Mouse (Mus musculus): ENCODE results near the gene Kcnq2. TPM values are rescaled to one million over a fixed set of nuclear protein-coding genes. Genes with fewer than 3 reads are reported as not detected.

Gene Kcnq2
- polyA plus RNA-seq, 1 experiment from 2014 or later = 0.59 TPM

DNA sequence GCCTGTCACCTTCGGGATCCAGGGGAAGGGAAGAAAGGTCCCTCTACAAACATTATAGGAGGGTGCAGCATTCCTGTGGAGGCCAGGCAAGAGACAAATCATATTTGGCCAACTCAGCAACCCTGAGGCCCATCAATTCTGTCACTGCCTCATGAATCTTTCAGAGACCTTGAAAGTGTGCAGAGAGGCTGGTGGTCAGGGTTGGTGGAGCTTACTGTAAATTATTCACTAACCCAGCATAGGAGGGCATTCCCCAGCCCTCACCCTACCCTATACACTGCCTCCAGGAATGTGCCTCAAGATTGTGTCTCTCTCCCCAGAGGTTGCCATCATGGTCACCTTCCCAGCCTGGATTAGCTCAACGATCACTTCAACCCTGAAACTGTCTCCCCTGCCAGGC is 9.6 kb upstream of the Kcnq2 start:
- 85% methylated on average over 2 of the region's 2 CpGs for WGBS
- H3K27ac ChIP-seq = no peak overlapping the region
- H3K4me3 ChIP-seq = no peak overlapping the region
- peaks cover 70% of the 10 kb centered on the region for H3K27me3 ChIP-seq
- no peaks in the 10 kb centered on the region for H3K36me3 ChIP-seq
- no peak for ATAC-seq (ENCODE audit: insufficient number of reproducible peaks, insufficient read depth, low FRiP score, low TSS enrichment, low read depth)
- no peak overlapping the region for H3K4me2 ChIP-seq
- H3K4me1 ChIP-seq = peaks cover 11% of the 10 kb centered on the region
- H3K9me3 ChIP-seq = no peaks in the 10 kb centered on the region
- H3K9ac ChIP-seq = no peak overlapping the region

DNA sequence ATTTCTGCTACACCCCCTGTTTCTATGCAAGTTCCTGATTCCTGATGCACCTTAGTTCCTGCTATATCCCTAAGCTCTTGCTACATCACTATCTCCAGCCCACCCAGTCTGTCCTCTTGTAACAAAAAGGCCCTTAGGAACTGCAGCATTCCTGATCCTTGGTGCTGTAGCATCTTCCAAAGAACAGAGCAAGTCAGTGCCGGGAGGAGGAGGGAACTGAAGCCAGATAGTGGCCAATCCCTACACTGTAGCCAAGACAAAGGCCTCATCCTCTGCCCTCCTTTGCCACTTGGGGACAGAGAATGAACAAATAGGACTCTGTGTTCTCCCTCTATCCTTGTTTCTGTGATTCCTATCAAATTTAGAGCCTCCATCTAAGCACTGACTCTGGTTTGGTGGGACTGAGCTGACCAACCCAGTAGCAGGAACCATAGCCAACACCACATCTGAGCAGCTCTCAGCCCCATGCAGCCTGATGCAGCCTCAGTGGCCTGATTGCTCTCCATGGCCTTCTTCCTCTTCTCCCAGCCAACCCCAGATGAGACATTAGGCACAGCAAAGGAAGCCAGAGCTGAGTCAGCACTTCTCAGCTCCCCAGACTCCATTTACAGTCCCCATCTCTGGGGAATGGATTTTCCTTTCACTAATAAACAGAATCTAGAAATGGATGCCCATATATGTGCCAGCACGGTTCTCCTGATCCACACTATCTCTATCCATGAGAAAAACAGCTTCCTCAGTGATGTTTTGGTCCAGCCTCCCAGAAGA is 8.6 kb upstream of the Kcnq2 start:
- no peak overlapping the region for H3K27ac ChIP-seq
- H3K27me3 ChIP-seq = peaks cover 66% of the 10 kb centered on the region
- WGBS = 66% methylated on average over 2 of the region's 2 CpGs
- H3K4me1 ChIP-seq = peaks cover 11% of the 10 kb centered on the region
- H3K4me2 ChIP-seq = no peak overlapping the region
- H3K36me3 ChIP-seq = no peaks in the 10 kb centered on the region
- no peak for ATAC-seq (ENCODE audit: insufficient number of reproducible peaks, insufficient read depth, low FRiP score, low TSS enrichment, low read depth)
- no peak overlapping the region for H3K4me3 ChIP-seq
- no peaks in the 10 kb centered on the region for H3K9me3 ChIP-seq
- no peak overlapping the region for H3K9ac ChIP-seq

DNA sequence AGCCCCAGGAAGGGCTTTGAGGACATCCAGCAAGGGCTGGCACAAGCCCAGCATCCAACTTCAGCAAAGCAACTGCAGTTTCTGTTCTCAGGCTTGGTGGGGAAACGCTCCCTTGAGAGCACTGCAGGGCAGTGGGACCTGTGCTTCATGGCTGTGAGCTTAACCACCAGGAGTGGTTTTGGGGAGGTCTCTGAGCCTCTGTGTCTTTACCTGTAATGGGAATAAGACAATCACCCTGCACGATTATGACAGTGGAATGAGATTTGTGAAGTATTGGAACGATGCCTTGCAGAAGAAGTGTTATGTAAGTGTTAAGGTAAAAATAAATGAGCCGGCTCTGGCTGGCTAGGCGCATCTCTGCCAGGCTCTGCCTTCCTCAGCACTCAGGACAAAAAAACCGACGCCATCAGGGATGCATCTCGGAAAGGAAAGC is 7.6 kb upstream of the Kcnq2 start:
- H3K36me3 ChIP-seq = no peaks in the 10 kb centered on the region
- no peaks in the 10 kb centered on the region for H3K9me3 ChIP-seq
- H3K27me3 ChIP-seq = peaks cover 64% of the 10 kb centered on the region
- WGBS = 60% methylated on average over 8 of the region's 8 CpGs
- no peak overlapping the region for H3K4me3 ChIP-seq
- no peak for ATAC-seq (ENCODE audit: insufficient number of reproducible peaks, insufficient read depth, low FRiP score, low TSS enrichment, low read depth)
- peaks cover 5% of the 10 kb centered on the region; the same call in 1 of the 2 replicates for H3K4me1 ChIP-seq
- no peak overlapping the region for H3K9ac ChIP-seq
- H3K27ac ChIP-seq = no peak overlapping the region
- no peak overlapping the region for H3K4me2 ChIP-seq

DNA sequence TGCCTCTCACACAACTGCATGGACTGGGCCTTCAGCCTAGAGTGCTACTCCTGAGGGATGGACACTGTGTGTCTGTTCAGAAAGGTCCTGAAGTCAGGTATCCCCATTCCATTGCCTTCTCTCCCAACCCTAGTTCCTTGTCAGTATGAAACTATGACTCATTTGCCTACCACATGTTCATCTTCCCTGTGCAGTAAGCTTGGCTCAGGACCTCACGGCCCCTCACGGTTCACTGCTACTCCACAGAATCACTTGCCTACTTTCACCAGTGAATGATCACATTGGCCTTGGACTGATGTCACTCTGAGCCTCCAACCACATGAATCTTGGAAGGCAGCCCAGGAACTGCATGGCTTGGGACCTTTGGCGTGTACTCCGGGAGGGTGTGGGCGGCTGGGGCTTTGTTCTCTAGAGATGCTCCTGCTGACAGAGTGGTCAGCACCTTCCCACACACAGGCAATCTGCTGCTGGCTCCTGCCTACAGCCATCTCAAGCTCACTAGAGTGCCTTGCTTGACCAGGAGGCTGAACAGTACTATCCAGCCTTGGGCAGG is 4.6 kb upstream of the Kcnq2 start:
- no peak overlapping the region for H3K27ac ChIP-seq
- 91% methylated on average over 5 of the region's 5 CpGs for WGBS
- no peaks in the 10 kb centered on the region for H3K36me3 ChIP-seq
- H3K9me3 ChIP-seq = no peaks in the 10 kb centered on the region
- H3K4me1 ChIP-seq = peaks cover 2% of the 10 kb centered on the region
- no peak overlapping the region for H3K4me3 ChIP-seq
- no peak for ATAC-seq (ENCODE audit: insufficient number of reproducible peaks, insufficient read depth, low FRiP score, low TSS enrichment, low read depth)
- H3K4me2 ChIP-seq = no peak overlapping the region
- H3K9ac ChIP-seq = no peak overlapping the region
- peaks cover 62% of the 10 kb centered on the region for H3K27me3 ChIP-seq

DNA sequence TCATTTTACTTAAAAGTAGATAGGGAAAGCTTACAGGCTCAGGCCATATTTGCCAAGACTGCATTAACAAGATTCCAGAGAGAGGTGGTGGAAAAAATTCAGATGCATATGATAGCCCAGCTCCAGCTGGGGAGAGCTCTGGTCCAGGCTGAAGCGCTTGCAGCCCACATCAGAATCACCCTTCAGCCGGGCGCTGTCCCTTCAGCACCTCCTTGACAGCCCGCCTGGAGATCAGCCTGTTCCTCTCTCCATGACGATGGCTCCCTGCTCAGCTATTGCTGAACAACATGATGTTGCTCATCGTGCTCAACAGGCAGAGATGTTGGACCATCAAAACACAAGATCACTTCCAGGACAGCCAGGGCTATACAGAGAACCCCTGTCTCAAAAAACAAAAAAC is 1.8 kb upstream of the Kcnq2 start:
- no peak overlapping the region for H3K4me3 ChIP-seq
- 0% methylated on average over 6 of the region's 6 CpGs for WGBS
- H3K9ac ChIP-seq = no peak overlapping the region
- ATAC-seq (ENCODE audit: insufficient number of reproducible peaks, insufficient read depth, low FRiP score, low TSS enrichment, low read depth) = no peak
- peaks cover 11% of the 10 kb centered on the region for H3K4me1 ChIP-seq
- peaks cover 72% of the 10 kb centered on the region for H3K27me3 ChIP-seq
- H3K27ac ChIP-seq = no peak overlapping the region
- no peak overlapping the region for H3K4me2 ChIP-seq
- H3K9me3 ChIP-seq = no peaks in the 10 kb centered on the region
- no peaks in the 10 kb centered on the region for H3K36me3 ChIP-seq

DNA sequence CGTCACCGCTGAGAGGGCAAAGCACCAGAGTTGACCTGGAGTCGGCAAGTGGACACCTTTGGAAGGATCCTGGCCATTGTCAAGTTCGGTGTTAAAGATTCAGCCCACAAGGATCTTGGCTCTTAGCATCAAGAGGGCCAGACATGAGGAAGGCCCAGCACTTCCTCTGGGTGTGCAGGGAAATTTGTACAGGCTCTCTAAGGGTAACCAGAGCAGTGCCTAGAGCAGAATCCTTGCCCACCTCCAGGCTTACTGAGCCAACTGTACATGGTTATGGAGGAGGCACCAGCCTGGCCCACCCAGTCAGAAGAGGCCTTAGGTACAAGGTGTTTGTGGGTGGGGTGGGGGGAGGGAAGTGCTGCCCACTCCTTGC is 332 bp upstream of the Kcnq2 start:
- H3K27ac ChIP-seq = no peak overlapping the region
- H3K4me2 ChIP-seq = peak overlapping the region; percentile 78
- WGBS = 8% methylated on average over 4 of the region's 4 CpGs
- H3K4me3 ChIP-seq = peak overlapping the region; percentile 49
- no peak for ATAC-seq (ENCODE audit: insufficient number of reproducible peaks, insufficient read depth, low FRiP score, low TSS enrichment, low read depth)
- no peaks in the 10 kb centered on the region for H3K36me3 ChIP-seq
- peaks cover 11% of the 10 kb centered on the region for H3K4me1 ChIP-seq
- H3K27me3 ChIP-seq = peaks cover 81% of the 10 kb centered on the region
- H3K9ac ChIP-seq = no peak overlapping the region
- H3K9me3 ChIP-seq = no peaks in the 10 kb centered on the region

DNA sequence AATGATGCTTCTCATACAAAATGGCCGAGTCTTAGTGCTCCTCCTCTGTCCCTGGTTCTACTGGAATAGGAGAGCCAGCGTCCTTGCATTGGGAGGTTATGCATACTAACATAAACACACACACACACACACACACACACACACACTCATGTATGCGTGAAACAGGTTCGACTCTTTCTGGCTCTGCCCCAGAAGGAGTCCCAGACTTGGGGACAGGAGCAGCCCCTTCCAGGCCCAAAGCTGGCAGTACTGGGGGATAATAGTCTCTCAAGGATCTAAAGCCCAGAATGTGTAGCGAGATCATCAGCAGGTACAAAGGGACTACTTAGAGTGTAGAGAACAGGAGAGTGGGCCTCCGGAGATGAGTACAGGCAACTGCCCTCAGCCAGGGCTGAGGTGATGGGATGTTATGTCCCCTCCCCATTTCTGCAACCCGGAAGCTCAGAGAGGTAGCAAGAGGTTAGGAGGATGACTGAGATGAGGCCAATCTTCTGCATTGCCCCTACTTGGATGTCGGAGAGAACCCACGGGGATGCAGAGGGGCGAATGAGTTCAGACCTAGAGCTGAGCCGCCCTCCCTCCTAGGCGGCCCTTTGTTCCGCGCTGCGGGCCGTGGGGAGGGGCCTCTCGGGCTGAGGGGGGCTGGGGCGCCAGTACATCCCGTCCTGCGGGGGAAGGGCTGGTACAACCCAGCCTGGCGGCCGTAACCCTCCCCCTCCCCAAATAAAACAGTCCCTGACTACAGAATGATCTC is 1.1 kb downstream of the Kcnq2 start:
- ATAC-seq (ENCODE audit: insufficient number of reproducible peaks, insufficient read depth, low FRiP score, low TSS enrichment, low read depth) = no peak
- 8% methylated on average over 21 of the region's 22 CpGs for WGBS
- H3K27me3 ChIP-seq = peaks cover 75% of the 10 kb centered on the region

DNA sequence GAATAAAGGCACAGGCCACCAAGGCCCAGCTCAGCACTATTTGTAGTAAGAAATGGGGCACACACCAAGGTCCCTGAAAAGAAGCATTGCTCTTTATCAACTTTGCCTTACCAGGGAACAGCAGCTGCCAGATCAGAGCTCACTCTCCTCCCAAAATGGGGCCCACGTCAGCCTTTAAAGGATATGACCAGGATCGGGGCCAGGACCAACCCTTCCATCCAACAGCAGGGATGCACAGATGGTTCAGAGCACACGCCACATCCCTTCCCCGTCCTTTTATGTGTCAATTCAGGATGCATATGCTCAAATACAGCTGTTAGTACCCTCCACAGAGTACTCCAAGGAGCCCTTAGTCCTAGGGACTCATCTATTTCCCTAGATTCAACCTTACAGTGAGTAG is 4.9 kb downstream of the Kcnq2 start:
- H3K4me2 ChIP-seq = no peak overlapping the region
- H3K9ac ChIP-seq = no peak overlapping the region
- peaks cover 11% of the 10 kb centered on the region for H3K4me1 ChIP-seq
- ATAC-seq (ENCODE audit: insufficient number of reproducible peaks, insufficient read depth, low FRiP score, low TSS enrichment, low read depth) = no peak
- H3K27me3 ChIP-seq = peaks cover 46% of the 10 kb centered on the region
- no peak overlapping the region for H3K27ac ChIP-seq
- WGBS = 71% methylated on average over 4 of the region's 4 CpGs
- H3K4me3 ChIP-seq = no peak overlapping the region
- no peaks in the 10 kb centered on the region for H3K36me3 ChIP-seq
- H3K9me3 ChIP-seq = no peaks in the 10 kb centered on the region

More for the DNA sequence above, 1.1 kb downstream of the Kcnq2 start:
- Histone ChIP-seq H3K27ac (no peak overlapping the region), H3K4me1 (peaks cover 11% of the 10 kb centered on the region), H3K4me3 (peak overlapping the region; percentile 49), H3K36me3 (no peaks in the 10 kb centered on the region), H3K9me3 (no peaks in the 10 kb centered on the region), H3K4me2 (peak overlapping the region; percentile 78), H3K9ac (no peak overlapping the region)

DNA sequence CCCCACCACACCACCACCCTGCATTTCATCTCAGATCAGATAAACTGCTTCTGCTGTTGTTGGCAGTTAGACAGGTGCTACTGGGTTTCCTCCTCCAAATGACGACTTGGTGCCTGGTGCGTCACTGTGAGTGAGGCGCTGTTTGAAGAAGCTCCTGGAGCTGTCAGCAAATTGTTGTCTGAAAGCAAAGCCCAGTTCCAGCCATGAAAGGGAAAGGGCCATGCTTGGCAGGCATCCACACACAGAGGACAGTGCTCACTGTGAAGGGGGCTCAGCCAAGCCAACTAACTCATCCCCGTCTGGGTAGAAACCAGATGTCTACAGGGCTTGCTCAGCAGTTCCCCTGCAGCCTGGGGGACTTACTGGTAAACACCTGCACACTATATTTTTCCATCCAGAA is 6.1 kb downstream of the Kcnq2 start:
- 75% methylated on average over 4 of the region's 4 CpGs for WGBS
- Histone ChIP-seq H3K27ac (no peak overlapping the region), H3K4me2 (no peak overlapping the region), H3K4me3 (no peak overlapping the region), H3K9me3 (no peaks in the 10 kb centered on the region), H3K27me3 (peaks cover 33% of the 10 kb centered on the region), H3K9ac (no peak overlapping the region), H3K36me3 (no peaks in the 10 kb centered on the region), H3K4me1 (peaks cover 1% of the 10 kb centered on the region; the same call in 1 of the 2 replicates)
- ATAC-seq (ENCODE audit: insufficient number of reproducible peaks, insufficient read depth, low FRiP score, low TSS enrichment, low read depth) = no peak

DNA sequence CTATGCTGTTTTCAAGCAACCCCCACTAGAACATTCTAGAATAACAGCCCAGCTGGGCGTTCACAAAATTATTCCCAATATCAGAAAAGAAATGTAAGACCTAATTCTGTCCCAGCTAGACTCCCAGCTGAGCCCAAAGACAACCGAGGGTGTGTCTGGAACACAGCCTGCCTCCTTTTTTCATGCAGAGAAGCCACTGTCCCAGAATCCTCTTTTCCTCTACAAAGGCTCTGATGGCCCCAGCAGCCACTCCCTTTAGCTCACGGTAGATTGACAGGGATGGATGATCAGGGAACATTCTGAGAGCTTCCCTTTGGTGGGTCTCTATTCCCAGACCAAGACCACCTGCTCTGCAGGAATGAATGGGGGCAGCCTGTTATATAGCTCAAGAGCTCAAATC is 7.3 kb downstream of the Kcnq2 start:
- peaks cover 21% of the 10 kb centered on the region for H3K27me3 ChIP-seq
- 46% methylated on average over 3 of the region's 3 CpGs for WGBS
- no peak for ATAC-seq (ENCODE audit: insufficient number of reproducible peaks, insufficient read depth, low FRiP score, low TSS enrichment, low read depth)
- no peak overlapping the region for H3K4me3 ChIP-seq
- H3K36me3 ChIP-seq = no peaks in the 10 kb centered on the region
- H3K27ac ChIP-seq = no peak overlapping the region
- H3K9ac ChIP-seq = no peak overlapping the region
- H3K4me1 ChIP-seq = no peaks in the 10 kb centered on the region
- no peaks in the 10 kb centered on the region for H3K9me3 ChIP-seq
- no peak overlapping the region for H3K4me2 ChIP-seq

DNA sequence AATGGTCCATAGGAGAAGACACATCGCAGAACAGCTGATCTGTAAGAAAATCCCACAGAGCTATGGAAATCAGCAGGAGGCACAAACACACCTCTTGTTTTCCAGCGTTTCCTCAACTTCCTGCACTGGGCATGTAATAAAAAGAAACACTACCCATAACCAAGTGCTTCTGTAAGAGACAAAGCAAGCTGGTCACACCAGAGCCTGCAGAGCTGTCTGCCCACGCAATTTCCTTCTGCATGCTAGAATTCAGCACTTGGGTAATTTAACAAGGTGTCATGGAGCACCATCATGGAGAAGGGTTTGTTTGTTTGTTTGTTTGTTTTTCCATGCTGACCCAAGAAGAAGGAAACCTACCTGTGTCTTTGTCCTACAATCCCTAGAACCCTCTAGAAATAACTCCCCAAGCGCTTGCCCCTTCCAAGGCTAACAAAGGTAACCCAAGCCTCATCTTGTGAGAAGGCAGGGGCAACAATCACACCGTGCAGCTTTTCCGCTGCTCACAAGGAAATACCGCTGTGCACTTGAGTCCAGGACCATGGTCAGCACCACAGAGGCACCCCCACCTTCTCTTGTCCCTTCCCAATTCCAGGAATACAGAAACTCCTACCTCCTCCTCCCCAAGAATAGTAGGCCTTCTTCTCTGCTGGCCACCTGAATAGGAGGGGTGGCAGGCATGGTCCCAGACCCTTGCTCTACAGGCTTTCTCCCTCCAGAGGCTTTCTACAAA is 9.2 kb downstream of the Kcnq2 start:
- peaks cover 6% of the 10 kb centered on the region; the same call in 1 of the 2 replicates for H3K27me3 ChIP-seq
- H3K4me3 ChIP-seq = no peak overlapping the region
- no peak overlapping the region for H3K4me2 ChIP-seq
- no peaks in the 10 kb centered on the region for H3K4me1 ChIP-seq
- H3K36me3 ChIP-seq = no peaks in the 10 kb centered on the region
- no peak overlapping the region for H3K9ac ChIP-seq
- ATAC-seq (ENCODE audit: insufficient number of reproducible peaks, insufficient read depth, low FRiP score, low TSS enrichment, low read depth) = no peak
- H3K9me3 ChIP-seq = no peaks in the 10 kb centered on the region
- 49% methylated on average over 7 of the region's 7 CpGs for WGBS
- H3K27ac ChIP-seq = no peak overlapping the region

Measured in embryonic facial prominence, embryonic 13.5 days (tissue).